Mouse (Mus musculus): ENCODE measurements around the gene Nemp1.
A peak's percentile ranks its signal among the peaks of the same experiment; 100 is the strongest.

Gene Nemp1

GRCm38 (mm10) chr10:127728437-127728836 lies 61.7 kb downstream of the Nemp1 start:
- DNase-seq = no peak

DNA sequence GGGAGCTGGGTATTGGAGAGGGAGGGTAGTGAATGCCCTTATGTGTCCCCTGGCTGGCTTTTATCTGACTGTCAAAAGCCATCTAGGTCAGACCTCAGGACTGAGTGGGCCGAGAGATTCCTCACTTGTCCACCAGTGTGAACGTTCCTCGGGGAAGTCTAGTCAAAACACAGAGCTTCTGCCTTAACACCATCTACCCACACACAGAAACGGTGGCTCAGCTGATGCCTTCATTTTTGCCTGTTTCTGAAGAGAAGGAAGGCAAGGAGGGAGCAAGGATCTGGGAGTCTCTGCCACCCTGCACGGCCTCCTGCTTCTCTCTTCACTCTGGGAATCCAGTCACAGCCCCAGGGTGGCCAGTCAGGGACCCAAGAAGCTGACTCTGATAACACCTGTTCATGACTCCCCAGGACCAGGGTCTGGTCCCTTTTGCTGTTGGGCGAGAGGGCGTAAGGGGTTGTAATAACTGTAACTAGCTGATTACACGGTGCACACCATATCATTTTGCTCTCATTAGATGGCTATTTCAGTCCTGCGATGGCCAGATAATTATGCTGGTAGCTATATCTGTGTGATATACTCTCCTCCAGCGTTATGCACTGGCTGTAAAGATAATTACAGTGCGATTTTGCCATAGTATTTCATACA lies 63.7 kb downstream of the Nemp1 start:
- no peak for DNase-seq

DNA sequence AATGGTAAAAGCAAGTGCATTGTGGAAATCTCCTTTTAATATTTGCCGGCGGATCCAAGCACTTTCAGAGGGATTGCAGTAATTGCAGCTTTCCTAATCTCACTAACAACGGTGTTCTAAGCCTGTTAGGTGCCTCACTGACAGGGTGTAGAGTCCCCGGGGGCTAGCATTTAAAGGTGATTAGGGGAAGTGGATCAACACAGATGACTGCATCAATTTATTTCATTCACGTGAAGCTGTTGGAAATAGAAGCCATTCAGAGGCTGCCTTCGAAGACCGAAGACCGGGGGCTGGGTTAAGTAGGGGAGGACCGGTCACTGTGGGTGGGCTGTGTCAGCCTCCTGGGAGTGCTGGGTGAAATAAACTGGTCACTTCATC lies 64.2 kb downstream of the Nemp1 start:
- DNase-seq = no peak

- no peak for DNase-seq
Observed at GRCm38 (mm10) chr10:127731397-127731796, 64.7 kb downstream of the Nemp1 start.

DNA sequence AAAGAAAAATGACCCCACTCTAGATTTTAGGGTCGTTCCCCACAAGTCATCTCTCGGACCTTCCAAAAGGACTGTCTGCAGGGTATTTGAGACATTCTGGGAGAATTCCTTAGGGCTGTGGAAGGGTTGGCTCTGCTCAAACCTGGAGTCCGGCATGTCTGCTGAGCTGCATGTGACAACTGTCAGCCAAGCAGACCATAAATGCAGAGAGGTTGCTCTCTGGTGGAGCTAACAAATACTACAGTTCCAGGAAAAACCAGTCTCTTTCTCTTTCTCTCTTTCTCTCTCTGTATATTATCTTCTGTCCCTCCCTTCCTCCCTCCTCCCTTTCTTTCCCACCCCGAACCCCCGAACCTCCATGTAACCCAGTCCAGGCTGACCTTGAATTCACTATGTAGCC lies 67.7 kb downstream of the Nemp1 start:
- no peak for DNase-seq

DNA sequence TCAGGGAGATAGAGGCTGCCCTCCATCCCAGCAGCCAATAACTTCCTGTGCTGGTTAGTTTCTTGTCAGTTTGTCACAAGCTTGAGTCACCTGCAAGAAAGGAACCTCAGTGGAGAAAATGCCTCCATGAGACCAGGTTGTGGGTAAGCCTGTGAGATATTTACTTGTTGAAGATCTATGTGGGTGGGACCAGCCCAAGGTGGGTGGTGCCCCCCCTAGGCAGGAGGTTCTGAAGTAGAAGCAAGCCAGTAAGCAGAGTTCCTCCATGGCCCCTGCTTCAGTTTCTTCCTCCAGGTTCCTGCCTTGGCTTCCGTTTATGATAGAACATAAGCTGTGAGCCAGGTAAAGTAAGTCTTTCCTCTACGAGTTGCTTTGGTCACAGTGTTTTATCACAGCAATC lies 69.6 kb downstream of the Nemp1 start:
- DNase-seq = no peak

DNA sequence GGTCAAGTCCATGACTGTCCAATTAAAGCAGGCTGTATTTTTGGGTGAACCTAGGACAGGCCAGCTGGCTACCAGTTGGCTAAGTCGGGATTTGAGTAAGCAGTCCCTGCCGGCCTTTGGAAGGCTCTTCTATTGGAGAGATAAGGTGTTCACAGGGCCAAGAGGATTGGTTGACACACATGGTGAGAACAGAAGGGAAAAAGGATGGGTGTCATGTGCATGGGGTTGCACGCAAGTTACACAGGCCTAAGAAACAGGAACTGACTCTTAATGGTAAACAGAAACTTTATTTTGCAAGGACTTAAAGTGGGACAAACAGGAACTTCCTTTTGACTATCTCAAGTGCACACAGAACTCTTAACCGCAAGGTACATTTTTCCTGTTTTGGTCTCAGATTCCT lies 70.2 kb downstream of the Nemp1 start:
- no peak for DNase-seq

DNA sequence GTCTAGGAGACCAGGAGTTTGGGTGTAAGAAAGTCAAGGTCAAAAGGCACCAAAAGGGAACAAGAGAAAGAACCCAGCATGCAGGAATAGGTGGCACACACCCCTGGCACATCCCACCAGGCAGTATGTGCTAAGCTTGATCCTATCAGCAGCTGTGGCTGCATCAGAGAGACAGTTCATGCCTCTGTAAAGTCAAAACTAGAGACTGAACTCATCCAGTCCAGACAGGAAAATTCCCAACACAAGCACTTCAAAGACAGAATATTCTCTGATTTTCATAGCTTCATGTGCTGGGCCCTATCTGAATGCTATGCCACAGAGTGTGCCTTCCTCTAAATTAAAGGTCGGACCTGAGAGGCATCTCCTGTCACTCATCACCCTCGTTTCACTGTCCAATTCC lies 70.9 kb downstream of the Nemp1 start:
- no peak for DNase-seq

DNA sequence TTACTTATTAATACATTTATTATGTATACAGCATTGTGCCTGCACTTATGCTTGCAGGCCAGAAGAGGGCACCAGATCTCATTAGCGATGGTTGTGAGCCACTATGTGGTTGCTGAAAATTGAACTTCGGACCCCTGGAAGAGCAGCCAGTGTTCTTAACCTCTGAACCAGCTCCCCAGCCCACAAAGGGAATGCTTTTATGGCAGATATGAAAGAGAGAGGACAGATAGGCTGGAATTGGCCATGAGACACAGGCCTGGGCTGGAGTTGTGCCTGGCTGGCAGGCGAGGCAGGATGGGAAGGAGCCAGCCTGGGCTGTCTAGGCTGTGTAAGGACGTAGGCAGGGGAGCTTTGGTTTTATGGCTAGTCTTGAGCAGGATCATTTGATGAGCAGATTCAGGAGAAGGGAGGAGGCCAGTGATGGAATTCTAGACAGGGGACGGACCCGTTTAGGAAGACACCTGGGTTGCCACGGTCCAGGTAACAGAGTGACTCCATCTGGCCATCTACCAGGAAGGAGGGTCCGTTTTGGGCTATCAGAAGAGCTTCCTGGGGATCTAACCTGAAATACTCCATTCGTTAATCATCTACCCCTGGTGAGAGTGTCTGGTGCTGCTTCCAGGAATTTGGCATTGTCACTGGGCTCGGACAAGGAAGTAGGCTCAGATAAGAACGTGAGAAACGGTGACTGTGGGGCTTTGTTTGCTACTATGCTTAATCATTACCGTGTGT lies 71.6 kb downstream of the Nemp1 start:
- DNase-seq = peak; percentile 62

DNA sequence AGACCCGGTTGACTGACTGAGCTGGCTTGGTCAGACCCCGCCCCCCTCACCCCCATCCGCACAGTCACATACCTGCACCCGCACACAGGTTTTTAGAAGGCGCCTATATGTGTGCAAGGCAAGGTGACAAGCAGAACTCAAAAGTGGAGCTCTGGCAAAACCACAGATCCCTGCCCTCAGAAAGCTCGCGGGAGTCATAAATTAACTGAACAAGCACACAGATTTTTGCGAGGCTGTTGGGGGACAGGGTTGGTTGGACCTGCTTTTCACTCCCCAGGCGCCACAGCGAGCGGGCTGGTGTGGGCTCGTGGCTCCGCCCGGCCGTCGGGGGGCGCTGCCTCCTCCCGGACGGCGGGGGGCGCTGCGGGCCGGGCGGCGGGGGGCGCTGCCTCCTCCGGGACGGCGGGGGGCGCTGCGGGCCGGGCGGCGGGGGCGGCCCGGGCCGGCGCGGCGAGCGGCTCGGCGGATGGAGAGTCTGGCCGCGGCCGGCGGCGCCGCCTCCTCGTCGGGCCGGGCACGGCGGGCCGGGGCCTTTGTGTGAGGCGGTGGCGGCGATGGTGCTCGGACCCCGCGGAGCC lies 72.5 kb downstream of the Nemp1 start, which contains the start of gene Zbtb39:
TSS of gene Zbtb39 (plus strand) at position 456 of the 578 bp plus-strand sequence.
- peak; percentile 84 for DNase-seq

DNA sequence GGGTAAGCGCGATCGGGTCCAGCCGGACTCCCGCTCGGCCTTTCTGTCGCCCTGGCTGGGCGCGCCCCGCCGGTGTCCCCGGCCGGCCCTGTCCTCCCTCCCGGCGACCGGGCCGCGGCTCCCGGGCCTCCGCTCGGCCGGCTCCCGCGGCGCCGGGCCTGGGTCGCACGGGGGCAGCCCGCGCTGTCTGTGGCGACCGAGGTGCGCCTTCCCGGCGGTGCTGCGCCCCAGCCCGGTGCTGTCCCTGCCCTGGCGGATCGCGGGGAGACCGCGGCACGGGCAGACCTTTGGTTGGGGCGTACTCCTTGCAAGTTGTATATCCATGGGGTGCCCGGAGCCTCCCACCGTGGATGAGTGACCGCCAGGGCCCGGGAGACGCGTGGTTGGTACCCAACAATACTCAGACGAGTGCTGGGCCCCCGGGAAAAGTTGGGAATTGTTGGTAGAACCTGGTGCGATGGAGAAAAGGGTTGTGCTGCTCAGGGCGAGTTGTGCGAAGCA lies 73.0 kb downstream of the Nemp1 start:
- DNase-seq = peak; percentile 27

- peak; percentile 60 for DNase-seq
Observed at GRCm38 (mm10) chr10:127744661-127745060, 78.0 kb downstream of the Nemp1 start.

- no peak for DNase-seq
Observed at GRCm38 (mm10) chr10:127745886-127746285, 79.2 kb downstream of the Nemp1 start.

GRCm38 (mm10) chr10:127747254-127747653 lies 80.6 kb downstream of the Nemp1 start:
- no peak for DNase-seq

DNA sequence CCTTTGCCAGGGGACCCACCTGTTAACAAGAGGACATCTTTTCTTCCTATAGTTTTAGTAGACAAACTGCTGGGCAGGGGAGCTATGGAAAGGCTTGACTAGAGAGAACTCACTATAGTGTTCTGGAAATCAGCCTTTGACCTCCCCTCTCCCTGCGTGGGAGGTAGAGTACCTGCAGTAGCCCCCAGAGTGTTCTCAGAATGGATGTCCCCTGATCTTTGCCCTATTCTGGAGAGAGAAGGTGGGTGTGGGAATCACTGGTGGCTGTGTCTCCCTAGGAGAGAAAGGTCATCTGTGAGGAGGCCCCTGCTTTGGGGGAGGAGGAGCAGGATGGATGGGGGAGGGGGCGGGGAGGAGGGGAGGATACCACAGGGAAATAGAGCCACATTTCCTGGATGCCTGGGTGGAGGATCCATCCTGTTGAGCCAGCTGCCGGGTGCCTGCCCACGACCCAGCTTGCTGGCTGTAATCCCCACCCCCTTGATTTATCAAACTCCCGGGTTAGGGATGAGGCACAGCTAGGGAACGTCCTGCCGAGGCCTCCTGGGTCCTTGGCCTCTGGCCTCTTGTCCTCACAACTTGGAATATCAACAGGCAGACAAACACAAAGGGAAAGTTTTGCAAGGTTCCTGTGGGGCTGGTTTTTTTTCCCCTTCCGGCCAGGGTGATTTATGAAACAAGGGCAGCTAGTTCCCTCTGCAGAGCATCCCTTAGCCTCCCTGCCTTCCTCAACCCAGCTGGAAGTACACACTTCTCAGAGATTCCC lies 82.3 kb downstream of the Nemp1 start:
- DNase-seq = peak; percentile 37

- DNase-seq = no peak
Observed at GRCm38 (mm10) chr10:127750136-127750777, 83.6 kb downstream of the Nemp1 start.

Measured in lung, postnatal 14 days (tissue).